Mouse (Mus musculus): Measurements from ENCODE around the gene Cd44. TPM values are rescaled to one million over a fixed set of nuclear protein-coding genes. Genes with fewer than 3 reads are reported as not detected.

Cd44 gene
- polyA plus RNA-seq, 1 experiment from 2014 or later = 3.9 TPM

GRCm38 (mm10) chr2:102801899-102802298, 99.6 kb downstream of the Cd44 start:
- WGBS = 92% methylated on average over 1 of the region's 1 CpGs
- no peak for ATAC-seq (ENCODE audit: low FRiP score)
- Histone ChIP-seq H3K27me3 (no peaks in the 10 kb centered on the region), H3K4me1 (no peaks in the 10 kb centered on the region), H3K4me2 (replicated peaks) (no peak overlapping the region), H3K9ac (no peak overlapping the region), H3K27ac (no peak overlapping the region), H3K36me3 (no peaks in the 10 kb centered on the region), H3K9me3 (replicated peaks) (no peaks in the 10 kb centered on the region), H3K4me3 (no peak overlapping the region)

GRCm38 (mm10) chr2:102798149-102798548, 103.3 kb downstream of the Cd44 start:
- WGBS = 75% methylated on average over 2 of the region's 2 CpGs
- Histone ChIP-seq H3K9me3 (replicated peaks) (no peaks in the 10 kb centered on the region), H3K4me1 (no peaks in the 10 kb centered on the region), H3K4me2 (replicated peaks) (no peak overlapping the region), H3K4me3 (no peak overlapping the region), H3K9ac (no peak overlapping the region), H3K36me3 (no peaks in the 10 kb centered on the region), H3K27me3 (no peaks in the 10 kb centered on the region), H3K27ac (no peak overlapping the region)
- no peak for ATAC-seq (ENCODE audit: low FRiP score)

GRCm38 (mm10) chr2:102795034-102795433, 106.4 kb downstream of the Cd44 start:
- Histone ChIP-seq H3K9ac (no peak overlapping the region), H3K4me3 (no peak overlapping the region), H3K36me3 (no peaks in the 10 kb centered on the region), H3K4me1 (no peaks in the 10 kb centered on the region), H3K27me3 (no peaks in the 10 kb centered on the region), H3K9me3 (replicated peaks) (no peaks in the 10 kb centered on the region), H3K4me2 (replicated peaks) (no peak overlapping the region), H3K27ac (no peak overlapping the region)
- 91% methylated on average over 3 of the region's 3 CpGs for WGBS
- ATAC-seq (ENCODE audit: low FRiP score) = no peak

GRCm38 (mm10) chr2:102792804-102793203, 108.7 kb downstream of the Cd44 start:
- H3K36me3 ChIP-seq = no peaks in the 10 kb centered on the region
- H3K9me3 ChIP-seq (replicated peaks) = no peaks in the 10 kb centered on the region
- no peak overlapping the region for H3K27ac ChIP-seq
- H3K4me1 ChIP-seq = no peaks in the 10 kb centered on the region
- 87% methylated on average over 6 of the region's 6 CpGs for WGBS
- no peaks in the 10 kb centered on the region for H3K27me3 ChIP-seq
- H3K4me2 ChIP-seq (replicated peaks) = no peak overlapping the region
- no peak overlapping the region for H3K9ac ChIP-seq
- ATAC-seq (ENCODE audit: low FRiP score) = no peak
- H3K4me3 ChIP-seq = no peak overlapping the region

GRCm38 (mm10) chr2:102791641-102792040, 109.8 kb downstream of the Cd44 start:
- 66% methylated on average over 2 of the region's 2 CpGs for WGBS
- H3K4me3 ChIP-seq = no peak overlapping the region
- H3K4me2 ChIP-seq (replicated peaks) = no peak overlapping the region
- ATAC-seq (ENCODE audit: low FRiP score) = no peak
- H3K9ac ChIP-seq = no peak overlapping the region
- H3K36me3 ChIP-seq = no peaks in the 10 kb centered on the region
- no peaks in the 10 kb centered on the region for H3K9me3 ChIP-seq (replicated peaks)
- H3K27ac ChIP-seq = no peak overlapping the region
- no peaks in the 10 kb centered on the region for H3K27me3 ChIP-seq
- no peaks in the 10 kb centered on the region for H3K4me1 ChIP-seq

- Histone ChIP-seq H3K9me3 (replicated peaks) (no peaks in the 10 kb centered on the region), H3K27ac (no peak overlapping the region), H3K27me3 (no peaks in the 10 kb centered on the region), H3K4me2 (replicated peaks) (no peak overlapping the region), H3K4me1 (no peaks in the 10 kb centered on the region), H3K36me3 (no peaks in the 10 kb centered on the region), H3K9ac (no peak overlapping the region), H3K4me3 (no peak overlapping the region)
- no peak for ATAC-seq (ENCODE audit: low FRiP score)
- WGBS = 77% methylated on average over 4 of the region's 4 CpGs
Observed at GRCm38 (mm10) chr2:102785696-102786095, 115.8 kb downstream of the Cd44 start.

- no peak for ATAC-seq (ENCODE audit: low FRiP score)
- WGBS = 87% methylated on average over 7 of the region's 7 CpGs
- H3K4me1 ChIP-seq = no peaks in the 10 kb centered on the region
Observed at GRCm38 (mm10) chr2:102782751-102783150, 118.7 kb downstream of the Cd44 start.

GRCm38 (mm10) chr2:102778208-102778607, 123.3 kb downstream of the Cd44 start:
- Histone ChIP-seq H3K4me1 (no peaks in the 10 kb centered on the region), H3K36me3 (peaks cover 5% of the 10 kb centered on the region), H3K27me3 (no peaks in the 10 kb centered on the region), H3K4me2 (replicated peaks) (no peak overlapping the region), H3K27ac (no peak overlapping the region), H3K9me3 (replicated peaks) (no peaks in the 10 kb centered on the region), H3K9ac (no peak overlapping the region), H3K4me3 (no peak overlapping the region)
- WGBS = 92% methylated on average over 3 of the region's 3 CpGs
- ATAC-seq (ENCODE audit: low FRiP score) = no peak

More at GRCm38 (mm10) chr2:102782751-102783150, 118.7 kb downstream of the Cd44 start:
- Histone ChIP-seq H3K4me3 (no peak overlapping the region), H3K9ac (no peak overlapping the region), H3K4me2 (replicated peaks) (no peak overlapping the region), H3K36me3 (peaks cover under 1% of the 10 kb centered on the region), H3K27me3 (no peaks in the 10 kb centered on the region), H3K9me3 (replicated peaks) (no peaks in the 10 kb centered on the region), H3K27ac (no peak overlapping the region)

- no peak for ATAC-seq (ENCODE audit: low FRiP score)
- no peaks in the 10 kb centered on the region for H3K9me3 ChIP-seq (replicated peaks)
- WGBS = 59% methylated on average over 1 of the region's 1 CpGs
Observed at GRCm38 (mm10) chr2:102775561-102775960, 125.9 kb downstream of the Cd44 start.

GRCm38 (mm10) chr2:102774700-102775099, 126.8 kb downstream of the Cd44 start:
- Histone ChIP-seq H3K27me3 (no peaks in the 10 kb centered on the region), H3K27ac (no peak overlapping the region), H3K4me2 (replicated peaks) (no peak overlapping the region), H3K9ac (no peak overlapping the region), H3K4me1 (no peaks in the 10 kb centered on the region), H3K36me3 (peaks cover 7% of the 10 kb centered on the region), H3K4me3 (no peak overlapping the region), H3K9me3 (replicated peaks) (no peaks in the 10 kb centered on the region)
- WGBS = 88% methylated on average over 4 of the region's 4 CpGs
- no peak for ATAC-seq (ENCODE audit: low FRiP score)

More at GRCm38 (mm10) chr2:102775561-102775960, 125.9 kb downstream of the Cd44 start:
- no peak overlapping the region for H3K4me3 ChIP-seq
- no peaks in the 10 kb centered on the region for H3K4me1 ChIP-seq
- no peak overlapping the region for H3K27ac ChIP-seq
- no peaks in the 10 kb centered on the region for H3K27me3 ChIP-seq
- H3K9ac ChIP-seq = no peak overlapping the region
- H3K4me2 ChIP-seq (replicated peaks) = no peak overlapping the region
- peaks cover 5% of the 10 kb centered on the region for H3K36me3 ChIP-seq

GRCm38 (mm10) chr2:102772276-102772675, 129.2 kb downstream of the Cd44 start:
- H3K9me3 ChIP-seq (replicated peaks) = no peaks in the 10 kb centered on the region
- no peak for ATAC-seq (ENCODE audit: low FRiP score)
- WGBS = 98% methylated on average over 5 of the region's 5 CpGs

GRCm38 (mm10) chr2:102771304-102771703, 130.2 kb downstream of the Cd44 start:
- no peak overlapping the region for H3K4me2 ChIP-seq (replicated peaks)
- H3K4me3 ChIP-seq = no peak overlapping the region
- no peaks in the 10 kb centered on the region for H3K4me1 ChIP-seq
- no peak overlapping the region for H3K9ac ChIP-seq
- no peak for ATAC-seq (ENCODE audit: low FRiP score)
- H3K27me3 ChIP-seq = no peaks in the 10 kb centered on the region
- no peaks in the 10 kb centered on the region for H3K9me3 ChIP-seq (replicated peaks)
- peaks cover 6% of the 10 kb centered on the region; the same call in 1 of the 2 replicates for H3K36me3 ChIP-seq
- H3K27ac ChIP-seq = no peak overlapping the region
- 97% methylated on average over 1 of the region's 1 CpGs for WGBS

More at GRCm38 (mm10) chr2:102772276-102772675, 129.2 kb downstream of the Cd44 start:
- Histone ChIP-seq H3K27ac (no peak overlapping the region), H3K36me3 (peaks cover 6% of the 10 kb centered on the region; the same call in 1 of the 2 replicates), H3K9ac (no peak overlapping the region), H3K27me3 (no peaks in the 10 kb centered on the region), H3K4me1 (no peaks in the 10 kb centered on the region), H3K4me2 (replicated peaks) (no peak overlapping the region), H3K4me3 (no peak overlapping the region)

- no peak overlapping the region for H3K4me3 ChIP-seq
- WGBS = 73% methylated on average over 3 of the region's 3 CpGs
- no peaks in the 10 kb centered on the region for H3K27me3 ChIP-seq
- no peaks in the 10 kb centered on the region for H3K9me3 ChIP-seq (replicated peaks)
- no peak overlapping the region for H3K9ac ChIP-seq
- H3K4me2 ChIP-seq (replicated peaks) = no peak overlapping the region
- H3K4me1 ChIP-seq = no peaks in the 10 kb centered on the region
- no peak for ATAC-seq (ENCODE audit: low FRiP score)
- peaks cover 6% of the 10 kb centered on the region; the same call in 1 of the 2 replicates for H3K36me3 ChIP-seq
- H3K27ac ChIP-seq = no peak overlapping the region
Observed at GRCm38 (mm10) chr2:102768267-102768666, 133.2 kb downstream of the Cd44 start.

Measured in hindbrain, embryonic 12.5 days (tissue).